Mouse (Mus musculus) ovary, adult 18-20 months (tissue): ENCODE measurements at regions not wholly inside any gene's neighbourhood (a gene's known extent, or its start where the extent isn't known, plus 50 kb on each side); places are given as distances from the start of the nearest gene placed in this dataset.

Source experiments
- DNase-seq: peaks from one replicate; pipeline ENCODE4 v3.0.0; 2022; ENCODE audit warnings: low spot score, mixed read lengths

- DNase-seq, result no peak
Measured at GRCm38 (mm10) chr4:62890588-62891580, 74.5 kb upstream of the Zfp618 start.

- DNase-seq, result no peak
Measured at GRCm38 (mm10) chr4:62912891-62913290, 52.5 kb upstream of the Zfp618 start.
